Mouse (Mus musculus): ENCODE data around the gene Tmem9b. TPM values are rescaled to one million over a fixed set of nuclear protein-coding genes. Genes with fewer than 3 reads are reported as not detected.

Tmem9b gene
- total RNA-seq, 2 experiments from 2014 or later = 73.2 to 76.8 TPM

GRCm38 (mm10) chr7:109690101-109690500 lies 62.6 kb downstream of the Tmem9b start:
- DNase-seq (ENCODE audit: low spot score in 2 of 2) = no peak

GRCm38 (mm10) chr7:109686585-109687128 lies 66.0 kb downstream of the Tmem9b start:
- no peak for DNase-seq (ENCODE audit: low spot score in 2 of 2)

Other genes starting within 250 kb of the Tmem9b start
- gene Trim66, start 244.7 kb downstream of the Tmem9b start, total RNA-seq (2021) = 1 to 10 TPM; 4.0 to 4.5 TPM
- 100 to 1,000 TPM; 148 to 164 TPM for gene Rpl27a, start 233.7 kb downstream of the Tmem9b start, total RNA-seq (2021)
- 10 to 100 TPM; 30.8 to 33.5 TPM for gene St5, start 49.3 kb downstream of the Tmem9b start, total RNA-seq (2021)
- gene Akip1, start 49.2 kb downstream of the Tmem9b start, total RNA-seq (2021) = 1 to 10 TPM; 6.7 to 6.9 TPM
- gene BC051019, start 29.0 kb downstream of the Tmem9b start, total RNA-seq (2021) = under 1 TPM; 0.30 to 0.40 TPM
- not detected for gene Ascl3, start 21.1 kb downstream of the Tmem9b start, total RNA-seq (2021)
- gene Nrip3, start 29.1 kb upstream of the Tmem9b start, total RNA-seq (2021) = 100 to 1,000 TPM; 168 to 170 TPM
- 1 to 10 TPM; 1.8 to 2.1 TPM for gene Scube2, start 112.8 kb upstream of the Tmem9b start, total RNA-seq (2021)
- gene Dennd5a, start 207.6 kb upstream of the Tmem9b start, total RNA-seq (2021) = 100 to 1,000 TPM; 139 to 164 TPM
- gene Tmem41b, start 234.1 kb upstream of the Tmem9b start, total RNA-seq (2021) = 10 to 100 TPM; 52.4 to 61.5 TPM